Mouse (Mus musculus) thymus, postnatal 36 days (tissue): Measurements from ENCODE around the gene Syngap1.

Experiments used
- DNase-seq, 2 experiments: peaks; one replicate each; pipeline ENCODE4 v3.0.0; 2022; ENCODE audit warnings: mixed read lengths in 2 of 2

The Syngap1 gene

GRCm38 (mm10) chr17:26995562-26995961, 54.5 kb downstream of the Syngap1 start:
- no peak for DNase-seq

- no peak for DNase-seq
Observed at GRCm38 (mm10) chr17:26997661-26998060, 56.6 kb downstream of the Syngap1 start.

DNA sequence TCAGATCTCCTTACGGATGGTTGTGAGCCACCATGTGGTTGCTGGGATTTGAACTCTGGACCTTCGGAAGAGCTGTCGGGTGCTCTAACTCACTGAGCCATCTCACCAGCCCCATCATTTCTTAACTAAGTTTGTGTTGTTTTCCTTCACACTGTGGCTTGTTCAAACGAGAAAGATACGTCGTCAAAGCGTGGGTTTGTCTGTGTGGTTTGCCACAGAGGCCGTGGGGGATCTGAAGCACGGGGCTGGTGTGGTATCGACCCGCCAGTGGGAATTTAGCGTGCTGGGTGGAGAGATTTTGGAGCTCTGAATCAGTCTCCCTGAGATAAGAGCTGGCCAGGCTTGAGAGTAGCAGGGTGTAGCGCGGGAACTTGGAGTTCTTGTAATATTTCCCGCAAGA, 57.2 kb downstream of the Syngap1 start:
- DNase-seq = no peak

DNA sequence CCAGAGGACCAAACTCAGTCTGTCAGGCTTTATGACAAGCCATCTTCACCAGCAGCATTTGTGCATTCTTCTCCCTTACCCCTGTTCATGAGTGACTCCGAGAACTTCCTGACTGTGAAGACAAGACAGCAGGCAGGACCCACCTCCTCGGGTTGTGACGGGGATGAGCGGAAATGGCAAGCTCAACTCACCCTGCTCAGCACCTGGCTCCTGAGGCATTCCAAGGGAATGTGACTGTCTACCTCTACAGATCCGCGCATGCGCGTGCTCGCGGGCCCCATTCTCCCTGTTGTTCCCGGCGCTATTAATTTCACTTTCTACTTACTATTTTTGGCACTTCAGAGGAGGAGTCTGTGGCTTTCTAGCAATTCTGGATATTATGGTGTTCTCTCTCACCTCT, 58.9 kb downstream of the Syngap1 start:
- peak; percentile 44 to 64 for DNase-seq

DNA sequence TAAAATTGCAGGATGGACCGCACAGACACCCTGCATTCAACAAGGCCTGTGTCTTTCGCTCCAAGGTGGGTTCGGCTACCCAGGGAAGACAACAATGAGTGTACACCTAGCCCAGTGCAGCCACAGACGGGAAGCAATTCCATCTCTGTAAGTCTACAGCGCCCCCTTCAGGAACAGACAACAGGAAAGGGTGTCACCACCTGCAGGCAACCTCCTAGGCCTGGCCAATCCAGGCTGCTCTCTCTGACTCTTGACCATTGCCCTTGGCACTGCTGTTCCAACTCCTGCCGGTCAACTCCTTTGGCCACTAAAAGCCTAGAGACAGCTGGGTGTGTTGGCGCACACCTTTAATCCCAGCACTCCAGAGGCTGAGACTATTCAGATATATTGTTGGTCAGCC, 60.1 kb downstream of the Syngap1 start:
- DNase-seq = peak; percentile 58 to 63

DNA sequence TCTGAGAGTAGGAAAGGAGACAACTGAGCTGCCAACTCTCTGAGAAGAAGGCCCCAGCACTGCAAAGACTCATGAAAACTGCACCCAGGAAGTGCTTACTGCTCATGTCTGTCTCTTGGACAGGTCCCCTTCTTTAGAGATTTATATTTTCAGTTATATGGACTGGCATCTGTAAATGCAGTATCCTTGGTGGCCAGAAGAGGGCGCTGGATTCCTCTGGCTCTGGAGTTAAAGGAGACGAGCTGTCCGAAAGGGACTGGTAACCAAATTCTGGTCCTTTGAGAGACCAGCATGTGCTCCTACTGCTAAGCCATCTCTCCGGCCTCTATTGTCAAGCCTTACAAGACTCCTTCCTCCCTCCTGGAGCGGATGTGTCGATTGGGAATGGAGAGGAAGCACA, 60.8 kb downstream of the Syngap1 start:
- peak; percentile 42 to 52 for DNase-seq

DNA sequence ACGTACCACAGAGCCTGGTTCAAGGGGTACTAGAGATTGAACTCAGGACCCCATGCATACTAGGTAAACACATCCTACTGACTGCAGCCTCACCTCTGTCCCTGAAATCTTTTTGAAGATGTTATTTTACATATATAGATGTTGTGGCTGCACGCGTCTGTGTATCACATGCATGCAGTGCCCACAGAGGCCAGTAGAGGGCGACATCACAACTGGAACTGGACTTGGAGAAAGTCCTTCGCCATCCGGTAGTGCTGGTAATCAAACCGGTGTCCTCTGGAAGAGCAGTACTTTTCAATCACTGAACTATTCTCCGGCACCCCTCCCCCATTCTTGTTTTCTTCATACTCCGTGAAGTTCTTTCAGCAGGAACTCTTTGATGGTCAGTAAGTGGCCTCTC, 63.4 kb downstream of the Syngap1 start:
- DNase-seq = peak; percentile 59 to 71

DNA sequence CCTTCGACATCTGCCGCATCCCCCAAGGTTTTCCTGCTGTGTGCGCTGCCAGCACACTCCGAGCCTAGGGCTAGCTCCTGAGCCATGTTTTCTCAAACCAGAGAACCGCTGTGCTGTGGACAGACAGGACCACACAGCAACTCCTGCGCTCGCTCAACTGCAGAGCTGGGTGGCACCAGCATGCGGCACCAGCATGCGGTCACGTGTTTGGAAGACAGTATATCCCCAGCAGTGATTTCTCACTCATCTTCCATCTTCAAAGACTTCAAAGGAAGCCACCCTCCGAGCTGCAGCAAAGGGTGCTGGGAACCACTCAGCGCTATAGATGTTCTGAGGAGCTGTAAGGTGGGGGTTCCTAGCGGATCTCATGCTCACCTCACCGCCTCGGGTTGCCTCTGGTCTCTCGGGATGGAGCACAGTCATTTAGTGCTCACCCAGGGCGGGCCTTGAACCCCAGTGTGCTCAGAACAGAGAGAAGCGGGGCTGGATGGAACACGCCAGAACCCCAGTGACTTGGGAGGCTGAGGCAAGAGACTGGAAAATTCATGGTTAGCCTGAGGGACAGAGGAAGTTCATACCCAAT, 63.9 kb downstream of the Syngap1 start:
- no peak for DNase-seq

- DNase-seq = no peak
Observed at GRCm38 (mm10) chr17:27005644-27006043, 64.6 kb downstream of the Syngap1 start.

- DNase-seq = no peak
Observed at GRCm38 (mm10) chr17:27008277-27008676, 67.2 kb downstream of the Syngap1 start.

GRCm38 (mm10) chr17:27011167-27011566, 70.1 kb downstream of the Syngap1 start:
- no peak for DNase-seq

DNA sequence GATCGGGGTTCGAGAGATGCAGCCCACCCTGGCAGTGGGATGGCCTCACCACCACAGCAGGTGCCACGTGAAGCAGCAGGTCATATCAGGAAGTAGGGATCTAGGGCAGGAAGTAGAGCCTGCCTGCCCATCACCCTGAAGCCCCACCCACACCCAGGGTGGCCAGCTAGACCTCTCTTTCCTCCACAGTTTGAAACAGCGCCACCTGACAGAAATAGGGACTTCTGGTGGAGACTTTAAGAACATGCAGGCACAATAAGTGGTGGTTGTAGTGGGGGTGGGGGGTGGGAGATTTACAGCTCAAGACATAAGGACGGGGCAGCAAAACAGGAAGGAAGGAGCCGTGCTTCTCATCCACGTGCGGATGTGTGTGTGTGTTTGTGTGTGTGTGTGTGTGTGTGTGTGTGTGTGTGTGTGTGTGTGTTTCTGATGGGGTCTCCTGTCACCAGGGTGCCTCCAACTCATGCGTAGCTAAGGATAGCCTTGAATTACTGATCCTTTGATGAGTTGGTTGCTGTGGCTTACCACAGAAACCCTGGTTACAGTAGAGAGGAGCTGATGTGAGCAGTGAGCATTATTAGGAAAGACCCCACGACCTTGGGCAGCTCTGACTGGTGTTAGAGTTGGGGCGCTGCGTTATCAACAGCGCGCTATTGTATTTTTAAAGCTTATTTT, 71.1 kb downstream of the Syngap1 start:
- peak; percentile 60 to 76 for DNase-seq

DNA sequence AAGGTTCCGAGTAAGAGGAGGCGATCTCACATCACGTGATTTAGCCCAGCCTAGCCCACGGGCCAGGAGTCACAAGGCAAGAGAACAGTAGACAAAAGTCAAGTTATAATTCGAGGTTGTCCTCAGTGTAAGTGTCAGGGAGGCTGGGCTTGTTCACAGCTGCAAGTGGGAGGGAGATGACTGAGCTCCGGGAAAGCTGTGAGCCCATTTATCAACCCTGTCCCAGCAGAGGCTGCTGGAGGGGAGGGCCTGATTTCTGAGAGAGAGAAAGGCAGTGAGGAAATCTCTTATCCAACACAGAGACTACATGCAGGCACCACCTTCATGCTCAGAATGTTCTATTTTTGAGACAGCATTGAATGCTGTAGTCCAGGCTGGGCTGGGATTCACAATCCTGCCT, 71.9 kb downstream of the Syngap1 start:
- DNase-seq = no peak

GRCm38 (mm10) chr17:27017564-27018499, 76.8 kb downstream of the Syngap1 start:
- peak; percentile 90 to 93 for DNase-seq

DNA sequence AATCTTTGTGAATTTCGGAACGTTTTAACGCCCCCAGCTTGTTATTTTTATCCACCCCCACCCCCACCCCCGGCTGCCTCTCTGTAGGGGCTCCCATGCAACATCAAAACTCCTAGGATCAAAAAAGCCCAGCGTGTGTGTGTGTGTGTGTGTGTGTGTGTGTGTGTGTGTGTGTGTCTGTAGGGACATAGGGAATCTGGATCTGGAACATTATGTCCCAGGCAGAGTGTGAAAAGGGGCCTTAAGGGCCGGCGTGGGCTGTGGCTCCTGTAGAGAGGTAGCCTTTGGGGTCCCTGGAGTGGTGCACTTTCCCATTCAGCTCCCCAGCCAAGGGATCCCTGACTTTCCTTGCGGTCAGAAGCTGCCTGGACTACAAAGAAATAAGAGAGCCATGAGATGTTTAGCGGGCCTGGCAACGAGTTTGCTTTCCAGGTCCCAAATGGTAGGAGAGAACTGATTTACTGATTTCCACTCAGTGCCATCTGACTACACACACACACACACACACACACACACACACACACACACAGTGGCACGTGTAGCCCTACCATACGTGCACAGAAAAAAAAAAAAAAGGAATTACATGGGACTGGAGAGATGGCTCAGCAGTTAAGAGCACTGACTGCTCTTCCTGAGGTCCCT, 77.6 kb downstream of the Syngap1 start:
- no peak for DNase-seq

DNA sequence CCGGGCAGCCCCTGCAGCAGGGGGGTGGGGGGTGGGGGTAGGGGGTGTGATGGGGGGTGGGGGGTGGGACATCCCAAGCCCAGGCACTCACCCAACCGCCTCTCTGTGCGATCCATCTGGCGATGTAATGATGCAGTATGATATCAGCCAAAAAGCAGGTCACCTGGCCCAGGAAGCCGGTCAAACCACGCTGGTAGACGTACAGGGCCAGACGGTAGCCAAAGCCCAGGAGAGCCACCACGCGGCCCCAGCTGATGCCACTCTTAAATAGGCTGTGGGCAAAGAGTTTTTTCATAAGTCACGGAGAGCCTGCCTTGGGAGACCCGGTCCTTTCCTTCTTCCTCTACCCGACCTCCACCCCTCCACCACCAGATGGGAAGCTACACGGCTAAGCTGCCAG, 80.0 kb downstream of the Syngap1 start:
- no peak for DNase-seq

GRCm38 (mm10) chr17:27021736-27022135, 80.7 kb downstream of the Syngap1 start:
- no peak for DNase-seq
